Mouse (Mus musculus): ENCODE results near the gene Vps35l. TPM values are rescaled to one million over a fixed set of nuclear protein-coding genes. Genes with fewer than 3 reads are reported as not detected.

Vps35l gene
- polyA plus RNA-seq, 1 experiment from 2014 or later, result 48.1 TPM

DNA sequence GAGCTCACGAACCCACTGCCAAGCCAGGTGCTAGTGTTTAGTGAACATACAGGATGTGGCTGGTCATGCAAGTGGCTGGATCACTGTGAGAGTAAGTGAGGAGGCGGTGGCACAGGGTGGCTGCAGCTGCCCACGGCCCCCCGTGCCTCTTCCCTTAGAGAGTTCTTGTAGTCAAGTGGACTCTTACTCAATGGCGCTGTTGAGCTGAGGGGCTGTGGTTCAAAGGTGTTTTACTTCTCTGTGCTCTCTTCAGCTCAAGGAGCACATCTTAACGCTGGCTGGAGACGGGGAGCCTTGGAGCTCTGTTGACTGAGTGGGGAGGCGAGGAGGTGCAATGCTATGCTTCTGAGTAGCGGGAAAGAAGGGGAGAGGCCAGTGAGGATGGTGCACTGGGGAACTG is 16.1 kb upstream of the Vps35l start:
- H3K4me1 ChIP-seq (ENCODE audit: control insufficient read depth, insufficient read depth, low read length), result no peaks in the 10 kb centered on the region
- H3K9ac ChIP-seq (ENCODE audit: low read depth, low read length), result no peak overlapping the region
- H3K4me3 ChIP-seq (ENCODE audit: low read depth, low read length), result no peak overlapping the region
- H3K4me2 ChIP-seq, result no peak overlapping the region
- H3K9me3 ChIP-seq (replicated peaks; ENCODE audit: control insufficient read depth, low read length), result no peaks in the 10 kb centered on the region
- peaks cover 6% of the 10 kb centered on the region for H3K36me3 ChIP-seq (ENCODE audit: control insufficient read depth, insufficient read depth, low read length)
- no peaks in the 10 kb centered on the region for H3K27me3 ChIP-seq (ENCODE audit: control insufficient read depth, insufficient read depth, low read length)
- ATAC-seq (replicated peaks; ENCODE audit: insufficient number of reproducible peaks, low FRiP score, low TSS enrichment), result no peak
- no peak overlapping the region for H3K27ac ChIP-seq (ENCODE audit: low read depth, low read length)
- 86% methylated on average over 9 of the region's 9 CpGs for WGBS (ENCODE audit: insufficient replicate concordance)

DNA sequence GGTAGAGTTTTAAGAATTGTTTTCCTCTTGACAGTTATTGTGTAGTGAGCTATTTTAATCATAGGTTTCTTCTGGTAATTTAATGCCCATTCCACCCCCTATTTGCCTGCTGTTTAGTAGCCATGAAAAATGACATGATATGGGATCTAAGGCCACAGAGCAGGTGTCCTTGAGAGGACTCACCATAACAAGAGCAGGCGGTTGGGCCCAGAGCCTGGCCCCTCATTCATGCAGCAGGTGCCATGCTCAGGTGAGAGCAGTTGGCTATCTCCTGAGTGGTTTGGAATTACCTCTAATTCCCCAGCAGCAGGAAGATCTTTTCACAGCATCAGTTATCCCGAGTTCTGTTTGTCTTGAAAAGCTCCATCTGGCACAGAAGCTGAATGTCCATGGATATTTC is 14.6 kb upstream of the Vps35l start:
- Histone ChIP-seq H3K27ac (ENCODE audit: low read depth, low read length) (no peak overlapping the region), H3K9me3 (replicated peaks; ENCODE audit: control insufficient read depth, low read length) (no peaks in the 10 kb centered on the region), H3K4me3 (ENCODE audit: low read depth, low read length) (no peak overlapping the region), H3K4me2 (no peak overlapping the region), H3K9ac (ENCODE audit: low read depth, low read length) (no peak overlapping the region), H3K27me3 (ENCODE audit: control insufficient read depth, insufficient read depth, low read length) (no peaks in the 10 kb centered on the region), H3K4me1 (ENCODE audit: control insufficient read depth, insufficient read depth, low read length) (no peaks in the 10 kb centered on the region), H3K36me3 (ENCODE audit: control insufficient read depth, insufficient read depth, low read length) (peaks cover 6% of the 10 kb centered on the region)
- WGBS (ENCODE audit: insufficient replicate concordance), result 86% methylated on average over 2 of the region's 2 CpGs
- no peak for ATAC-seq (replicated peaks; ENCODE audit: insufficient number of reproducible peaks, low FRiP score, low TSS enrichment)

DNA sequence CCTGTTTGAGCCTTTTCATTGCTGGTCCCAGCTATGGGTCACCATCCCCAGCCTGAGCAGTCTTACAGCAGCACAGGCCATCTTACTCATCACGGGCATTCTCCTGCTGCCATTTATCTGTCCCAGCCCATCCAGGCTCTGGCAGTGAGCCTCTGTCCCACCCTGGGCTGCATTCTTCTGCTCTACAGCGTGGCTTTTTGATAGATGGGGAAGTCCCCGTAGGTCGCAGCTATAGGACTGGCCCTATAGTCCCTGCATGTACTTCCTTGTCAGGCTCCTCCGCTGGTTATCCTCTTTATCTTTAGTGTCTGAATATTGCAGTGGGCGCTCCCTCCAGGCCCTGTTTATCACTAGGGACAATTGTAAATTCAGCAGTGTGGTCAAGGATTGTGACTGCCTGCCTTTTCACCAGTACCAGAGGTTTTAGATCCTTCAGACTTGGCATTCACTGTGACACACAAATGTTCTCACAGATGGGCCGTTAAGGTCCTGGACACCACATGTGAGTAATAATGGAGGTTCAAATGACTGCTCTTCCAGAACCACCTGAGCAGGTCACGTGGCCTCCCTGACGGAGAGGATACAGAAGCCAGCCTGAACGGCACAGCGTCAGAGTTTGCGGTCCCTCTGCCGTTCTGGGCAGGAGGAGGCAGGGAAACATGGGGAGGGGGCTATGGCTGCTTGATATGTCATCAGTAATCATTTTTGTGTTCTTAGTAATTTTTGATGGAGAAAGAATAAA is 11.0 kb upstream of the Vps35l start:
- no peak overlapping the region for H3K9ac ChIP-seq (ENCODE audit: low read depth, low read length)
- no peaks in the 10 kb centered on the region for H3K4me1 ChIP-seq (ENCODE audit: control insufficient read depth, insufficient read depth, low read length)
- peaks cover 6% of the 10 kb centered on the region; the same call in 1 of the 2 replicates for H3K36me3 ChIP-seq (ENCODE audit: control insufficient read depth, insufficient read depth, low read length)
- no peaks in the 10 kb centered on the region for H3K9me3 ChIP-seq (replicated peaks; ENCODE audit: control insufficient read depth, low read length)
- H3K4me3 ChIP-seq (ENCODE audit: low read depth, low read length), result no peak overlapping the region
- no peak overlapping the region for H3K27ac ChIP-seq (ENCODE audit: low read depth, low read length)
- no peaks in the 10 kb centered on the region for H3K27me3 ChIP-seq (ENCODE audit: control insufficient read depth, insufficient read depth, low read length)
- H3K4me2 ChIP-seq, result no peak overlapping the region
- WGBS (ENCODE audit: insufficient replicate concordance), result 90% methylated on average over 13 of the region's 13 CpGs
- no peak for ATAC-seq (replicated peaks; ENCODE audit: insufficient number of reproducible peaks, low FRiP score, low TSS enrichment)

DNA sequence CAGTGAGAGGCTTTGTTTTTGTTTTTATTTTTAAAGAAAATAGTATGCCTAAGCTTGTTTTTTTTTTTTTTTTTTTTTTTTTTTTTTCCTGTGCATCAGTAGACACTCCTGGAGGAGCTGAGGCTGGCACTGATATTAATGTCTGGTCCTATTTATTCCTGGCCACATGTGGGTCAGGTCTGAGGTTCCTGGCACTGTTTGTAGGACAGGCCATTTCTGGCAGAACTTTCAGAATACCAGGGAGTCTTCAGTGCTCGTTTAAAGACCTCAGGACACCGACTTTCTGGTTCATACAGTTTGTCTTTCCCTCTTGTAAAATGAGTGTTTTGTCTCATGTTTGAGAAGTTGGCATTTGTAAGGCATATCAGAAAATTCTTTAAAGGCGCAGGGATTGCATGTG is 8.2 kb upstream of the Vps35l start:
- WGBS (ENCODE audit: insufficient replicate concordance), result 79% methylated on average over 3 of the region's 3 CpGs
- peaks cover 2% of the 10 kb centered on the region; the same call in 1 of the 2 replicates for H3K36me3 ChIP-seq (ENCODE audit: control insufficient read depth, insufficient read depth, low read length)
- no peaks in the 10 kb centered on the region for H3K4me1 ChIP-seq (ENCODE audit: control insufficient read depth, insufficient read depth, low read length)
- no peak overlapping the region for H3K9ac ChIP-seq (ENCODE audit: low read depth, low read length)
- no peaks in the 10 kb centered on the region for H3K27me3 ChIP-seq (ENCODE audit: control insufficient read depth, insufficient read depth, low read length)
- H3K4me2 ChIP-seq, result no peak overlapping the region
- no peaks in the 10 kb centered on the region for H3K9me3 ChIP-seq (replicated peaks; ENCODE audit: control insufficient read depth, low read length)
- H3K4me3 ChIP-seq (ENCODE audit: low read depth, low read length), result no peak overlapping the region
- no peak overlapping the region for H3K27ac ChIP-seq (ENCODE audit: low read depth, low read length)
- no peak for ATAC-seq (replicated peaks; ENCODE audit: insufficient number of reproducible peaks, low FRiP score, low TSS enrichment)

DNA sequence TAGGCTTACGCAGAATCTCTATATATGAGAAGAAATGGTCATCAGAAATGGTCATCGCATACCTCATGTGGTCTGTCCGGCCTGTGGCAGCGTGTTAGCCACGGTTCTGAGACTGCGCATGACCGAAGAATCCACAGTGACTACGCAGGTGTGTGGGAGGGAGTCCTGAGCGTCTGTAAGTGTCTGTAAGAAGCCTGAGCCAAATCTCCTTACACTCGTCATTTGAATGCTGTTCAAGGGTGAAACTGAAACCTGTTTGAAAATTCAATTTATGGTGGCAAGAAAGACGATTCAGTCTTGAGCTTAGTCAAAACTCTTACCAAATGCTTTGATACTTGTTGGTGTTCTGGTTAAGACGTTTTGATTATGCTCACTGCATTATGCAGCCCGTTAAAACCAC is 6.8 kb upstream of the Vps35l start:
- no peak for ATAC-seq (replicated peaks; ENCODE audit: insufficient number of reproducible peaks, low FRiP score, low TSS enrichment)
- no peak overlapping the region for H3K4me2 ChIP-seq
- no peaks in the 10 kb centered on the region for H3K9me3 ChIP-seq (replicated peaks; ENCODE audit: control insufficient read depth, low read length)
- no peaks in the 10 kb centered on the region for H3K4me1 ChIP-seq (ENCODE audit: control insufficient read depth, insufficient read depth, low read length)
- no peaks in the 10 kb centered on the region for H3K27me3 ChIP-seq (ENCODE audit: control insufficient read depth, insufficient read depth, low read length)
- H3K27ac ChIP-seq (ENCODE audit: low read depth, low read length), result no peak overlapping the region
- no peak overlapping the region for H3K4me3 ChIP-seq (ENCODE audit: low read depth, low read length)
- 92% methylated on average over 13 of the region's 13 CpGs for WGBS (ENCODE audit: insufficient replicate concordance)
- peaks cover 2% of the 10 kb centered on the region; the same call in 1 of the 2 replicates for H3K36me3 ChIP-seq (ENCODE audit: control insufficient read depth, insufficient read depth, low read length)
- no peak overlapping the region for H3K9ac ChIP-seq (ENCODE audit: low read depth, low read length)

DNA sequence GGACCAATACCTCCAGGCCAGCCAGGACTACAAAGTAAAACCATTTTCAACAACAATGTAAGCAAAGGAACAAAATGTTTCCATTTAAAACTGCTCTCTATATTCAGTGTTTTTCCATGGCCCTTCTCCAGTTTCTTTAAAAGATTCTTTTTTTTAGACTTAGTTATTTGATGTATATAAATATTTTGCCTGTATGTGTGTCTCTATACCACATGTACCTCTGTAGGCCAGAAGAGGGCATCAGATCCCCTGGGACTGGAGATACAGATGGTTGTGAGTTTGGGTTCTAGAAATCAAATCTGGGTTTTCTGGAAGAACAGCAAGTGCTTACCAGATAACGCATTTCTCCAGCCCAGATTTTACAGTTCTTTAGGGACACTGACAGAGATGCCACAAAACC is 1.3 kb upstream of the Vps35l start:
- ATAC-seq (replicated peaks; ENCODE audit: insufficient number of reproducible peaks, low FRiP score, low TSS enrichment), result no peak
- WGBS (ENCODE audit: insufficient replicate concordance), result 75% methylated on average over 1 of the region's 1 CpGs

DNA sequence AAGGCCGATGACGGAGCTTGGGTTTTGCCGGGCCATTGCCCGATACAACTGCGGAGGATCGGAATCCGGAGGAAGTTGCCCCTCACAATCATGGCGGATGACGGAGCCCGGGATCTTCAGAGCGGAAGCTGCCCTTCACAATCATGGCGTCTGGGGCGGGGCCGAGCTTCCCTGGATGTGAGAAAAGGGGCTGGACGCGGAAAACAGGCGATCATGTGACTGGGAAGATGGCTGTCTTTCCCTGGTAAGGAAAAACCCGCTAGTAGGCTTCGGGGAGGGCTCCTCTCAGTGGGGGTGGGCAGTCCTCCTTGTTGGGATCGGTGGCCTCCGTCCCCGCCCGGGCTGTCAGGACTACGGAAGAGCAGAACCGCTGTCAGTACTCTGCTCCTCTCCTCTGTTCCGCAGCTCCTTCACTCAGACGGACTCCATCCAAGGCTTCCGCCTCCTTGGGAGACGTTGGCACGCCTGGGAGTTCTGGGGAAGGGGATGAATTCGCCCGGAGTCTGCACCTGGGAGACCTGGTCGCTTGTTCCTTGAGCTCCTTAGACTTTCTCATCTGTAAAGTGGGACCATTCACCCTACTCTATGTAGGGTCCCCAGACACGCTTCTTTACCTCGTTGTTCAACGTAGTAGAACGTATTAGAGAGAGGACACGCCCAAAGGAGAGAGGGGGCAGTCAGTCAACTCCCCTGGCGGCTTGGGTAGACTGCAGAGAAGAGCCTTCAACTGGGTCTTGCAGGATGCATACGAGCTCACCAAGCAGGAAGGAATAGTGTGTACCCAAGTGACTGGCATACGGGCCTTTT is 709 bp downstream of the Vps35l start:
- Histone ChIP-seq H3K4me2 (peak overlapping the region; percentile 85), H3K4me1 (ENCODE audit: control insufficient read depth, insufficient read depth, low read length) (peaks cover 9% of the 10 kb centered on the region; the same call in 1 of the 2 replicates), H3K27me3 (ENCODE audit: control insufficient read depth, insufficient read depth, low read length) (no peaks in the 10 kb centered on the region), H3K36me3 (ENCODE audit: control insufficient read depth, insufficient read depth, low read length) (no peaks in the 10 kb centered on the region; the same call in none of the 2 replicates), H3K4me3 (ENCODE audit: low read depth, low read length) (peak overlapping the region; percentile 81), H3K27ac (ENCODE audit: low read depth, low read length) (peak overlapping the region; percentile 46; the same call in 1 of the 2 replicates), H3K9ac (ENCODE audit: low read depth, low read length) (peak overlapping the region; percentile 78), H3K9me3 (replicated peaks; ENCODE audit: control insufficient read depth, low read length) (no peaks in the 10 kb centered on the region)
- 2% methylated on average over 41 of the region's 41 CpGs for WGBS (ENCODE audit: insufficient replicate concordance)
- peak; percentile 92 for ATAC-seq (replicated peaks; ENCODE audit: insufficient number of reproducible peaks, low FRiP score, low TSS enrichment)

More for the DNA sequence above, 1.3 kb upstream of the Vps35l start:
- Histone ChIP-seq H3K27ac (ENCODE audit: low read depth, low read length) (no peak overlapping the region), H3K9me3 (replicated peaks; ENCODE audit: control insufficient read depth, low read length) (no peaks in the 10 kb centered on the region), H3K4me3 (ENCODE audit: low read depth, low read length) (no peak overlapping the region), H3K4me1 (ENCODE audit: control insufficient read depth, insufficient read depth, low read length) (peaks cover 9% of the 10 kb centered on the region; the same call in 1 of the 2 replicates), H3K36me3 (ENCODE audit: control insufficient read depth, insufficient read depth, low read length) (no peaks in the 10 kb centered on the region; the same call in 1 of the 2 replicates), H3K27me3 (ENCODE audit: control insufficient read depth, insufficient read depth, low read length) (no peaks in the 10 kb centered on the region), H3K9ac (ENCODE audit: low read depth, low read length) (no peak overlapping the region), H3K4me2 (no peak overlapping the region)

DNA sequence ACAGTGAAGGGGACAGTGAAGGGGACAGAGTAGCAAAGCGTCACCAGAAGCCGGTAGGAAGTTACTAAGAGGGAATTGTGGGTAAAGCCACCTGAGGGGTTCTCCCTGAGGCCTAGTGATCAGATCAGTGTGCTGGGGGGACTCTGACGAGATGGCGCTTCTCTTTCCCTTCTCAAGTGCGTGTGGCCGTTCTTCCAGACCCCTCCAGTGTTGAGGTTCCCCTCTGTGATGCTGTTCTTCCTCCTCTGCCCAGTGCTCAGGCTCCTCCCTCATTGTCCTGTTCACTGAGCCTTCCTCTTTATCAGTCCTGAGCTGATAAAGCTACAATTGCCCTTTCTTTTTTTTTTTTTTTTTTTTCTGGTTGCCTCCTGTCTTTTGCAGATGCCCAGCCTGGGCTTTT is 2.3 kb downstream of the Vps35l start:
- ATAC-seq (replicated peaks; ENCODE audit: insufficient number of reproducible peaks, low FRiP score, low TSS enrichment), result no peak
- Histone ChIP-seq H3K27ac (ENCODE audit: low read depth, low read length) (no peak overlapping the region), H3K4me1 (ENCODE audit: control insufficient read depth, insufficient read depth, low read length) (peaks cover 9% of the 10 kb centered on the region; the same call in 1 of the 2 replicates), H3K4me3 (ENCODE audit: low read depth, low read length) (no peak overlapping the region), H3K9ac (ENCODE audit: low read depth, low read length) (no peak overlapping the region), H3K36me3 (ENCODE audit: control insufficient read depth, insufficient read depth, low read length) (peaks cover 4% of the 10 kb centered on the region), H3K4me2 (no peak overlapping the region), H3K9me3 (replicated peaks; ENCODE audit: control insufficient read depth, low read length) (no peaks in the 10 kb centered on the region), H3K27me3 (ENCODE audit: control insufficient read depth, insufficient read depth, low read length) (no peaks in the 10 kb centered on the region)
- 72% methylated on average over 5 of the region's 6 CpGs for WGBS (ENCODE audit: insufficient replicate concordance)
